14 mouse cellular contexts compared by ENCODE assay signal in the genomic region with DNA sequence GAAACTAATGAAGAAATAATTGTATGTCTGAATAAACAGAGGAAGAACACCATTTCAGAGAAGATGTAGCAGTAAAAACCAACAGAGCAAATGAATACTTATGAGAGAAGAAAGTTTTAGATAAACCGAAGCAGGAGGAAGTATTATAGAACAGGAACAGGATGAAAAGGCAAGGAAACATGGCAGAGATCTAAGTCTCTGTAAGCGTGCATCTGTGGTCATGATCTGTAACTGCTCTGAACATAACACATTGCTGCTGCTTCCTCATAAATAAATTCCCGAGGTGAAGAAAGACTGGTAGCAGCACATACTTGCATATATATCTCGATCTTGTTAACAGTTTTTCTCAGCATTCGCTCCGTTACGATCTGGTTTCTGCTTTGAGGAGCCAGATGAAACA.
"Had no signal": no experiment of that assay in that cellular context is flagged by ENCODE, and none has a peak within 500 bp of the region (broad histone marks: within the 10 kb centered on the region; RNA-seq: fewer than 3 reads in every experiment).

No protein-coding gene starts in this region.

- DNase-seq: kidney, adult 18-20 months; kidney, adult 9 months; kidney, postnatal 14 days; kidney, postnatal 4 days; liver, embryonic 13.5 days; lung, adult 2 months; lung, postnatal 14 days; lung, postnatal 4 days; thymus, adult 2 months; thymus, postnatal 25 days had no signal

- H3K27me3 ChIP-seq: liver, embryonic 13.5 days; megakaryocyte, embryonic 14.5 days; midbrain, embryonic 12.5 days; midbrain, embryonic 15.5 days had no signal

- H3K36me3 ChIP-seq: liver, embryonic 13.5 days; midbrain, embryonic 12.5 days; midbrain, embryonic 15.5 days had no signal

- ATAC-seq: intestine, embryonic 16.5 days; midbrain, embryonic 15.5 days had no signal
